Mouse (Mus musculus) E14TG2a.4 (cell line): ENCODE measurements at regions not wholly inside any gene's neighbourhood (a gene's known extent, or its start where the extent isn't known, plus 50 kb on each side); places are given as distances from the start of the nearest gene placed in this dataset.
"Not testable (repeated sequence)": the region's sequence is repeated elsewhere in the genome, so short reads cannot be mapped to it uniquely, and the experiment has no call there.

Experiments used
- H3K27me3 ChIP-seq: 2 replicates; pipeline ENCODE4 v1.6.1; 2014; ENCODE audit warnings: low read length, control low read depth; ENCODE audit not compliant: insufficient read depth
- H3K36me3 ChIP-seq: 2 replicates; pipeline ENCODE4 v1.6.1; 2014; ENCODE audit warnings: low read length, control low read depth; ENCODE audit not compliant: insufficient read depth
- H3K4me1 ChIP-seq: replicated peaks from 2 replicates; pipeline ENCODE4 v1.6.1; 2014; ENCODE audit warnings: low read depth, low read length, control low read depth
- H3K4me3 ChIP-seq: replicated peaks from 2 replicates; pipeline ENCODE4 v1.5.1; 2014; ENCODE audit warnings: mild to moderate bottlenecking, low read length
- H3K9me3 ChIP-seq: 2 replicates; pipeline ENCODE4 v1.6.1; 2014; ENCODE audit warnings: low read length, control low read depth
- CTCF ChIP-seq: conservative IDR thresholded peaks from 2 replicates; pipeline ENCODE4 v1.5.1; 2014; ENCODE audit warnings: low read length
- NANOG ChIP-seq: IDR thresholded peaks from 2 replicates; pipeline ENCODE4 v1.6.1; 2014; ENCODE audit warnings: borderline replicate concordance, low read length, mixed read lengths
- POU5F1 ChIP-seq: IDR thresholded peaks from 2 replicates; pipeline ENCODE4 v1.6.1; 2014; ENCODE audit warnings: low read length, borderline replicate concordance

- H3K36me3 ChIP-seq: no peaks in the 10 kb centered on the region
- peaks cover 10% of the 10 kb centered on the region for H3K9me3 ChIP-seq
- peaks cover 6% of the 10 kb centered on the region for H3K4me1 ChIP-seq
- TF ChIP-seq NANOG: no peak
- TF ChIP-seq POU5F1: no peak
- TF ChIP-seq CTCF: no peak
- no peaks in the 10 kb centered on the region for H3K27me3 ChIP-seq
- H3K4me3 ChIP-seq: no peak overlapping the region
Measured at GRCm38 (mm10) chr5:129363189-129363588, 137.8 kb upstream of the Sfswap start.

GRCm38 (mm10) chr5:129365026-129365425, 136.0 kb upstream of the Sfswap start:
- no peak overlapping the region for H3K4me3 ChIP-seq
- H3K4me1 ChIP-seq: peaks cover 6% of the 10 kb centered on the region
- H3K27me3 ChIP-seq: no peaks in the 10 kb centered on the region
- H3K9me3 ChIP-seq: no peaks in the 10 kb centered on the region
- TF ChIP-seq CTCF (no peak), NANOG (no peak), POU5F1 (no peak)
- H3K36me3 ChIP-seq: no peaks in the 10 kb centered on the region

- Histone ChIP-seq H3K9me3 (no peaks in the 10 kb centered on the region; the same call in 1 of the 2 replicates), H3K36me3 (no peaks in the 10 kb centered on the region), H3K4me3 (no peak overlapping the region), H3K27me3 (no peaks in the 10 kb centered on the region), H3K4me1 (peaks cover 5% of the 10 kb centered on the region)
- TF ChIP-seq POU5F1 (no peak), CTCF (no peak), NANOG (no peak)
Measured at GRCm38 (mm10) chr5:129367266-129367665, 133.8 kb upstream of the Sfswap start.

- TF ChIP-seq CTCF (no peak), POU5F1 (no peak), NANOG (no peak)
- H3K9me3 ChIP-seq: peaks cover 20% of the 10 kb centered on the region
- H3K36me3 ChIP-seq: no peaks in the 10 kb centered on the region
- peaks cover 42% of the 10 kb centered on the region for H3K4me1 ChIP-seq
- H3K4me3 ChIP-seq: no peak overlapping the region
- H3K27me3 ChIP-seq: no peaks in the 10 kb centered on the region
Measured at GRCm38 (mm10) chr5:129380861-129381260, 120.2 kb upstream of the Sfswap start.

GRCm38 (mm10) chr5:129384976-129385375, 116.0 kb upstream of the Sfswap start:
- no peaks in the 10 kb centered on the region for H3K9me3 ChIP-seq
- H3K4me3 ChIP-seq: no peak overlapping the region
- peaks cover 13% of the 10 kb centered on the region; the same call in 1 of the 2 replicates for H3K27me3 ChIP-seq
- peaks cover 65% of the 10 kb centered on the region for H3K4me1 ChIP-seq
- TF ChIP-seq POU5F1 (no peak), NANOG (no peak), CTCF (no peak)
- no peaks in the 10 kb centered on the region for H3K36me3 ChIP-seq

- H3K36me3 ChIP-seq, H3K4me3 ChIP-seq, H3K9me3 ChIP-seq: not testable (repeated sequence)
- Histone ChIP-seq H3K4me1 (peaks cover 60% of the 10 kb centered on the region), H3K27me3 (peaks cover 19% of the 10 kb centered on the region; the same call in 1 of the 2 replicates)
Measured at GRCm38 (mm10) chr5:129385965-129386643, 114.9 kb upstream of the Sfswap start.

- H3K36me3 ChIP-seq, H3K4me3 ChIP-seq, H3K9me3 ChIP-seq: not testable (repeated sequence)
- Histone ChIP-seq H3K4me1 (peaks cover 57% of the 10 kb centered on the region), H3K27me3 (peaks cover 20% of the 10 kb centered on the region; the same call in 1 of the 2 replicates)
Measured at GRCm38 (mm10) chr5:129386671-129387070, 114.3 kb upstream of the Sfswap start.

- no peaks in the 10 kb centered on the region for H3K9me3 ChIP-seq
- H3K27me3 ChIP-seq: peaks cover 20% of the 10 kb centered on the region; the same call in 1 of the 2 replicates
- peak; percentile 20; the same call in 1 of the 2 replicates for TF ChIP-seq NANOG
- TF ChIP-seq POU5F1: no peak
- H3K36me3 ChIP-seq: no peaks in the 10 kb centered on the region
- no peak overlapping the region for H3K4me3 ChIP-seq
- H3K4me1 ChIP-seq: peaks cover 51% of the 10 kb centered on the region
Measured at GRCm38 (mm10) chr5:129387301-129387700, 113.7 kb upstream of the Sfswap start.

GRCm38 (mm10) chr5:129390921-129391371, 110.1 kb upstream of the Sfswap start:
- H3K4me3 ChIP-seq: no peak overlapping the region
- peaks cover 45% of the 10 kb centered on the region for H3K4me1 ChIP-seq
- no peaks in the 10 kb centered on the region for H3K9me3 ChIP-seq
- H3K27me3 ChIP-seq: peaks cover 20% of the 10 kb centered on the region; the same call in 1 of the 2 replicates
- H3K36me3 ChIP-seq: no peaks in the 10 kb centered on the region
- TF ChIP-seq CTCF: no peak
- TF ChIP-seq POU5F1: no peak
- TF ChIP-seq NANOG: no peak
